Mouse (Mus musculus) ovary, postnatal 36 days (tissue): ENCODE measurements around the gene Btbd3.
"Not testable (repeated sequence)": the region's sequence is repeated elsewhere in the genome, so short reads cannot be mapped to it uniquely, and the experiment has no call there.

Experiments used
- DNase-seq: peaks from one replicate; pipeline ENCODE4 v3.0.0; 2022; ENCODE audit warnings: low spot score, mixed read lengths

Btbd3 gene

GRCm38 (mm10) chr2:138279641-138280040, 23.3 kb downstream of the Btbd3 start:
- no peak for DNase-seq

- no peak for DNase-seq
Observed at GRCm38 (mm10) chr2:138280225-138280711, 23.9 kb downstream of the Btbd3 start.

DNA sequence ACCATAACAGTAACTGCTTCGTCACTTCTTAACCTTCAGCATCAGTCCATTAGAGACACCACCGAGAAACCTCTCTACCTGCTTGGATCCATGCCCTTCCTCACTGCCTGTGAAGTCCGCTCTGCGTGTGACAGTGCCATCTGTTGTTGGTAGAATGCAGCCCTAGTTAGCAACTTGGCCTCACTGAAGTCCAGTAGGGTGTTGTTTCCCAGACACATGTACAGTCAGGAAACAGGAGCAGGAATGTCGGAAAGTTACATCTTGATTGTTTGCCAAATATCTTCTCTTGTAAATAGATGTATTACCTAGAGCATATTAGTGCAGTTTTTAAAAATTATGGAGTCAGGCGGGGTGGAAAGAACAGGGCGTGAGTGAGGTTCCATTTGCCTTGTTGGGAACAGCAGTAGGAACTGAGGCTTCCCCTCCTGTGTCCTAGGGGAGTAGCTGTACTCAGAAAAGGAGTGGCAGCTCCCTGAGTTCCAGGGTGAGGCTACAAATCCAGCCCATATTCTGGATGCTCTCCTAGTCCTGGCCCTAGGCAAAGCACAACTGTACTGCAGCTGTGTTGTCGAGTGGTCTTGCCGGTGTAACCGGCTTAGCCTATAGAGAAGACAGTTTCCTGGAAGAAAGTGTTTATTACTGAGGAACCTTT, 25.3 kb downstream of the Btbd3 start:
- DNase-seq = no peak

DNA sequence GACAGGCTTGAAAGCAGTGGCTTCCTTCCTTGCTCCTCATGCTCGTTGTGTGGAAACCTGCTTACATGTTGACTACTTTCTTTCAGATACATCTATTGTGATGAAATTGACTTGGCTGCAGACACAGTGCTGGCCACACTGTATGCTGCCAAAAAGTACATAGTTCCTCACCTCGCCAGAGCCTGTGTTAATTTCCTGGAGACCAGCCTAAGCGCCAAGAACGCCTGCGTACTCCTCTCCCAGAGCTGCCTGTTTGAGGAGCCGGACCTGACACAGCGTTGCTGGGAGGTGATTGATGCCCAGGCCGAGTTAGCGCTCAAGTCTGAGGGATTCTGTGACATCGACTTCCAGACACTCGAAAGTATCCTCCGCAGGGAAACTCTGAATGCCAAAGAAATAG, 27.0 kb downstream of the Btbd3 start:
- no peak for DNase-seq

DNA sequence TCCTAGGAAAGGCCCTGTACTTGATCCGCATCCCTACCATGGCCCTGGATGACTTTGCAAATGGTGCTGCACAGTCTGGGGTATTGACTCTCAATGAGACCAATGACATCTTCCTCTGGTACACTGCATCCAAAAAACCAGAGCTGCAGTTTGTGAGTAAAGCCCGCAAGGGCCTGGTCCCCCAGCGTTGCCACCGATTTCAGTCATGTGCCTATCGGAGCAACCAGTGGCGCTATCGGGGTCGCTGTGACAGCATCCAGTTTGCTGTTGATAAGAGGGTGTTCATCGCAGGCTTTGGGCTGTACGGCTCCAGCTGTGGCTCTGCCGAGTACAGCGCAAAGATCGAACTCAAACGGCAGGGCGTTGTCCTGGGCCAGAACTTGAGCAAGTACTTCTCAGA, 27.5 kb downstream of the Btbd3 start:
- no peak for DNase-seq

GRCm38 (mm10) chr2:138285811-138286210, 29.4 kb downstream of the Btbd3 start:
- no peak for DNase-seq

- DNase-seq = no peak
Observed at GRCm38 (mm10) chr2:138290154-138290553, 33.8 kb downstream of the Btbd3 start.

DNA sequence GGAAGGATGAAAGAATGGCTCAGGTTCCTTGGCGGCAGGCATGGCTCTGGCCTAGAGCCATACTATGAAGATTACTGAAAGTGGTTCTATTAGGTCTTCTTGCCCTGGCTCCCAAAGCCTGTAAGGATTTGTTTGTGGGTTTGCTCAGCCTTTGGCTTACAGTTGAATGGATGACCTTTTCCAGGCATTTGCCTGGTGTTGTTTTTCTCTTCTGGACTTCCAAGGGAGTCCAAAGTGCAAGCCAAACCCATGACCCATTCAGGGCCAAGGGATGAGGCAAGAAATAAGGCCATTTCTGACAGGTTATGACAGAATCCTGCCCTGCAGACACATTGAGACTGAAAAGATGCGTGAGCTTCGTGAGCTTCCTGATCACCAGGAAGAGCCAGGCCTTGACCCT, 37.9 kb downstream of the Btbd3 start:
- DNase-seq = no peak

DNA sequence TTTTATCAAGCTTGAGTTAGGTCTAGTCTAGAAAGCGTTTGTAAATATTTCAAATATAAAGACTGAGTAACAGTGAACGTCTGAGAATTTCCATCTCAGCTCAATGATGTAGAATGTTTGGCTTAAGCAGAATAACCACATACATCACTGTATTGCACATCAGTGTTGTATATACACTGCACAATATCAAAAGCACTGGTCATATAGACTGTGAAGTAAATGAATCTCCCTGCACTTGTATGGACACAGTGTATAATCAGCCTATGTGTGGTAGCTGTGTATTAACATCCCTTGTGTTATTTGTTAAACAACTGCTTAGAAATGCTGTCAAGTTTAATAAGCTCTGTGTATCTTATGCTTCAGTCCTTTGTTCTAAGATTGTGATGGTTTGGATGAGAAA, 49.9 kb downstream of the Btbd3 start:
- no peak for DNase-seq

GRCm38 (mm10) chr2:138315644-138316043, 59.3 kb downstream of the Btbd3 start:
- no peak for DNase-seq

DNA sequence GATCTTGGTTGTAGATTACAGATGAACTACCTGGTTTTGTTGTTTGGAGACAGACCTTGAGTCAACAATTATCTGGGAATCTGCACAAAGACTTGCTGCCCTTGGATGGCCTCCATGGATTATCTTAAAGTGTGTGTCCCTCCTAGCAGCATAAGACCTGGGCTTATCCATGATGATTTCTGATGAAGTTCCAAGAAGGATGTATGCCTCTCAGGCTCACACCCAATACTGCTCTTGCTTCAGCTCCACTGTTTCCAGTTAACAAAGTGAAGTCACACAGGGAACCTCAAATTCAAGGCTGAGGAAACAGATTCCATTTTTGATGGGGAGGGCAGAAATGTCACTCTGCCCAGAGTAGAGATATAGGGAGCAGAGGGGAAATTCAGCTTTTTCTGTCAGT, 64.0 kb downstream of the Btbd3 start:
- DNase-seq = no peak

GRCm38 (mm10) chr2:138321041-138321481, 64.7 kb downstream of the Btbd3 start:
- no peak for DNase-seq

DNA sequence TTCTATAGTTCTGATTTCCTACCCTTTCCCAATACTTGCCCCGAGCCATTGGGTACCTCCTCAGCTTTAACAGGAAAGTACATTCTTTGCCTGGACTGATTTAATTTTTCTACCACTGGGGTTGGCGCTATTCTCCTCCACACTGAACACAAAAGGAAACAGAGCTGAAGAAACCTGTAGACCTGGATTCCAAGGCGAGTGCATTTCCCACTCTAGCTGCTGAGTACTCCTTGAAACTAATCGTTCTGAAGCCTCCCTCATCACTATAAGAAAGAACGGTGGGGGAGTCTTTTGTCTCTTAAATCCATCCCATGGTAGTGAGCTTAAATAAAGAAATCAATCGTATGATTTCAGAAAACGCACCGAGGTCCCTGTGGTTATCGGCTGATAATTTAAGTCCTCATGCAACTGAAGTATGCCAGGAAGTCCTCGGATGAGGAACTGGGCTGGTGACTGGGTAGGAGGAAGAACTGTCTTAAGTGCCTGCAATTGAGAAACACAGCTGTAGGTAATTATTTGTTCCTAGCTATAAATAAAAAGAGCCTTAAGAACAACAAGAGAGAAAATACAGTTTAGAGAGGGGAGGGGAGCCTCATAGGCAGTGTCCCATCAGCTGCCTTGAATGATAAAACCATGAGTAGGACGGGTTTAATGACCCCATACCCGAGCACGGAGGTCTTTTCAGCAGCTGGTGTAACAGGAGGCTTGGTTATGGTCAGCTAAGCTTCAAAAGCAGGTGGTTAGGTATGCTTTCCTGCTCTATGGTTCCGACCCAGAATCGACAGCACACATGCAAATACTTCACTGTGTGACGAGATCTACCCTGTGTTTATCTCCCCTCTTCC, 66.1 kb downstream of the Btbd3 start:
- no peak for DNase-seq

DNA sequence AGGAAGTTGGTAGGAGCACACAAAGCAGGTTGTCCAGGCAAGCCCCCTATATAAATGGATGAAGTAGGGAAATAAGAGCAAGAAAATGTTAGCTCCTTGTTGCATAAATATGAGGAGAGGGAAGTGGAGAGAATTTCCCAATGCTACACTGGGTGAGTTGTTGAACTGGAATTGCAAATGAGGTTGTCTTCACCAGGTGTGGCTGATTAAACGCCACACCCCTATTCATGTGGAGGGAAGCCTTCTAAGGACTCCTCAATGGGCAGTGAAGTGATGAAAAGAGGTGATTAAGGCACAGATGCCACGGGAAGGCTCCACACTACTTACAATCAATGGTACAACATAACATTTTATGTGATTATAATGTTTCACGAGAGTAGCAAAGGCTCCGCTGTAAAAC, 70.0 kb downstream of the Btbd3 start:
- DNase-seq = no peak

- not testable (repeated sequence) for DNase-seq
Observed at GRCm38 (mm10) chr2:138334198-138334597, 77.8 kb downstream of the Btbd3 start.

DNA sequence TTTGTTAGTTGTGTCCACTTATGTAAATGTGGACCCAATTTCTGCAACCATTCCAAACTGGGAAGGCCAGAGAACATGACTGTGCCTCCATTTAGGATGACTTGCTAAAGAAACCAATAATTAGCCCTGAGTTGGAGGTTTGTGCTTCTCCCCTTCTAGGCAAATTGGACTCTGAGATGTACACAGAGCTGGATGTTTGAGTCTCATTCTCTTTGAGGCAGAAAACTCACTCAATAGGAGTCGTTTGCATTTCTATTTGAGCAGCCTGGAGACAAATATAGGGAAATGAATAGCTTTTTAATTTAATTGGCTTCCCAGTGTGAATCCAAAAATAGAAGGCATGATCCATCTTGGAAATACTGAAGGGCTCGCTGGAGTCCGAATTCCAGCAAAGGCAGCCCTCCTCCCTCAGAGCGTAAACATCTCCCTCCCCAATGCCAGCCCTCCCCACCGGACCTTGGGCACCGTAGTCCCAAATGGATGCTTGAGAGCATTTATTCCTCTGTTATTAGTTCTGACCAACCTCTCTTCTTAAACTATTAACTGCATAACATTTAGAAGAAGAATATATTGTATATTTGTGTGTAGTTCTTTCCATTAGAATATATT, 81.6 kb downstream of the Btbd3 start:
- no peak for DNase-seq

DNA sequence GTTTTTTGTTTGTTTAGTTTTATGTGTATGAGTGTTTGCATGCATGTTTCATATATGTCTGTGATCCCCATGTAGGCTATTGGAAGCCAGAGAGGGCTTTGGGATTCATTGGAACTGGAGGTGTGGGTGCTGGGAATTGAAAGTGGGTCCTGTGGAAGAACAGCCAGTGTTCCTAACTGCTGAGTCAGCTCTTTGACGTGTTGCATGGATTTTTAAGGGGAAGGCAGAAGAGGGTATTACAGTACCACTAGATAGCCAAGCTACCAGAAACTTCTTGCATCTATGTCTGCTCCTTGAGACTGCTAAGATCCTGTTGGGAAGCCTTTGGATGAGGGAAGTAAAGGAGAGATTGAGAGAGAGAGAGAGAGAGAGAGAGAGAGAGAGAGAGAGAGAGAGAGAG, 82.2 kb downstream of the Btbd3 start:
- no peak for DNase-seq

DNA sequence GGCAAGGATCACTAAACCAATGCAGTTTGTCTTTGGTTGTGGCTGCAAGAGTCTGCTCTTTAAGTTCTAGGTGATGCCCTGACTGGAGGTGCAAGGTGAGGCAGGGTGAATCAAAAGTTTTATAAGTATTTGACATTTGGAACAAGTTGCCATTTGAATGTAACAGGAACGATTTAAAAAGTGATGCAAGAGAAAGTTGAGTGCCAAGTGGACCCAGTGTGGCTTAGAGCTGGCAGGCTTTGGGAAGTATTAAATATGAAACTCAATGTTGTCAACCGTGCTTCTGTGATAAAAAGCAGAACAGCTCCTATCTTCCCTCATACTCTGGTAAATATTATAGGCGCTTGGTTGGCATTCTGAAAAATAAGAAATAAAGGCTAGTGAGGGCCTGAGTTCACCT, 99.0 kb downstream of the Btbd3 start:
- no peak for DNase-seq

DNA sequence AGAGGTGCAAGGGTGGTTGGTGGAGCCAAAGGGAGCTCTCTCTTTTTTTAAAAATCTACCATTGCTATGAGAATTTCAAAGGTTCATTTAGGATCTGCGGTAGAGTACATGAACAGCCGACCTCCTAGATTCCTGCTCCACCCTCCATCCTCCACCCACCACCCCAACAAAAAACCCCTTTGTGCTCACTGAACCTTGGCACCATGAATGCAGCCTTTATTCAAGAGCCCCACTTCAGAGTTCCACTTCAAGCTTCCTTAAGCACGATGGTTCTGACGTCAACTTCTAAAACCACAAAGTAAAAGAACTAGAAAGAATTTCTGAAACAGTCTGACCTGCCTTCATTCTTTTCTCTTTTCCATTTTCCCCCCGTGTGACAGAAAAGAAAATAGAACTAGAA, 106.1 kb downstream of the Btbd3 start:
- DNase-seq = no peak

GRCm38 (mm10) chr2:138365391-138365790, 109.0 kb downstream of the Btbd3 start:
- no peak for DNase-seq

- no peak for DNase-seq
Observed at GRCm38 (mm10) chr2:138374556-138374955, 118.2 kb downstream of the Btbd3 start.

GRCm38 (mm10) chr2:138378855-138379254, 122.5 kb downstream of the Btbd3 start:
- no peak for DNase-seq

GRCm38 (mm10) chr2:138384762-138385161, 128.4 kb downstream of the Btbd3 start:
- no peak for DNase-seq
